Mouse (Mus musculus) embryonic facial prominence, embryonic 10.5 days (tissue): ENCODE data around the gene Gm16181. TPM values are rescaled to one million over a fixed set of nuclear protein-coding genes. Genes with fewer than 3 reads are reported as not detected.
A peak's percentile ranks its signal among the peaks of the same experiment; 100 is the strongest.

Source experiments
- DNase-seq: peaks from one replicate; pipeline ENCODE4 v3.0.0-alpha.2; 2017; ENCODE audit warnings: low spot score
- H3K27ac ChIP-seq: fragments of 300-500 bp; sonication (generic); replicated peaks from 2 replicates; pipeline ENCODE4 v1.5.1; 2016; ENCODE audit warnings: mild to moderate bottlenecking
- H3K27me3 ChIP-seq: fragments of 300-500 bp; sonication (generic); replicated peaks from 2 replicates; pipeline ENCODE4 v1.6.1; 2016; ENCODE audit warnings: low read depth, mild to moderate bottlenecking; ENCODE audit not compliant: poor library complexity, severe bottlenecking
- H3K36me3 ChIP-seq: fragments of 300-500 bp; sonication (generic); replicated peaks from 2 replicates; pipeline ENCODE4 v1.6.1; 2016; ENCODE audit warnings: mild to moderate bottlenecking, moderate library complexity
- H3K4me1 ChIP-seq: fragments of 300-500 bp; sonication (generic); 2 replicates; pipeline ENCODE4 v1.6.1; 2016
- H3K4me3 ChIP-seq: fragments of 300-500 bp; sonication (generic); 2 replicates; pipeline ENCODE4 v1.5.1; 2016; ENCODE audit warnings: mild to moderate bottlenecking, moderate library complexity
- H3K9me3 ChIP-seq: fragments of 300-500 bp; sonication (generic); 2 replicates; pipeline ENCODE4 v1.6.1; 2016; ENCODE audit warnings: mild to moderate bottlenecking
- WGBS: fragments of 180-500 bp; shearing (Covaris S2); methylation state at CpG from one replicate; pipeline ENCODE4 v1.1.7; 2016; 5-methylcytosine and 5-hydroxymethylcytosine counted together
- polyA plus RNA-seq: library from polyadenylated mRNA; unstranded; fragments of >200 nt; fragmentation: Nextera tagmentation; extraction: Ambion mirVana; gene quantifications from 2 replicates; pipeline ENCODE4 v1.2.1, GENCODE M21; 2016

Gene Gm16181
- polyA plus RNA-seq, 1 experiment from 2014 or later: 0.40 TPM

GRCm38 (mm10) chr17:35237504-35237903, 16.9 kb downstream of the Gm16181 start:
- Histone ChIP-seq H3K9me3 (no peaks in the 10 kb centered on the region), H3K4me3 (no peak overlapping the region), H3K27ac (no peak overlapping the region), H3K27me3 (no peaks in the 10 kb centered on the region), H3K4me1 (peaks cover 38% of the 10 kb centered on the region), H3K36me3 (peaks cover 11% of the 10 kb centered on the region)
- DNase-seq: no peak
- 84% methylated on average over 12 of the region's 12 CpGs for WGBS

DNA sequence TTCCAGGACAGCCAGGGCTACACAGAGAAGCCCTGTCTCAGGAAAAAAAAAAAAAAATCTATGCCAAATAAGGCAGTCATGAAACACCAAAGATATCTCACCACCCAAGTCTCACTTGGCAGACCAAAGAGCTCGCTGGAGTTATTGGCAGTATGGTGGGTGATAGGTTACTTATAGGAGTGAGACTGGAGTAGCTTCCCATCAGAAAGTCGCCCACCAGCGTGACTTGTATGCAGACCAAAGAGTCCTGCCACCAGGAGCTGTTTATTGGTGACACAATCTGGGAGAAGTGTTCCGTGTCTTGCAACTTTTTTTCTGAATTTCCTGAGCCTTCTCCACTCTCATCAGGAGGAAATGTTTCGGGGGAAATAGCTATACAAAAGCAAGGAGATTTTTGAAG, 19.1 kb downstream of the Gm16181 start:
- peaks cover 44% of the 10 kb centered on the region for H3K4me1 ChIP-seq
- peaks cover 20% of the 10 kb centered on the region for H3K36me3 ChIP-seq

GRCm38 (mm10) chr17:35240384-35241304, 20.0 kb downstream of the Gm16181 start:
- Histone ChIP-seq H3K36me3 (peaks cover 29% of the 10 kb centered on the region), H3K27ac (peak overlapping the region; percentile 100), H3K9me3 (no peaks in the 10 kb centered on the region), H3K27me3 (no peaks in the 10 kb centered on the region), H3K4me3 (peak overlapping the region; percentile 98), H3K4me1 (peaks cover 49% of the 10 kb centered on the region)
- DNase-seq: no peak
- 35% methylated on average over 12 of the region's 12 CpGs for WGBS

More for the DNA sequence above, 19.1 kb downstream of the Gm16181 start:
- DNase-seq: no peak
- no peaks in the 10 kb centered on the region for H3K9me3 ChIP-seq
- H3K4me3 ChIP-seq: no peak overlapping the region
- WGBS: 84% methylated on average over 5 of the region's 5 CpGs
- no peaks in the 10 kb centered on the region for H3K27me3 ChIP-seq
- H3K27ac ChIP-seq: no peak overlapping the region

GRCm38 (mm10) chr17:35241305-35242014, 20.8 kb downstream of the Gm16181 start, which contains the start of gene Ddx39b:
Gene Ddx39b, plus strand, starts transcription at chr17:35241746.
- DNase-seq: peak; percentile 96
- 0% methylated on average over 69 of the region's 69 CpGs for WGBS
- Histone ChIP-seq H3K27ac (peak within 1 kb of the TSS; percentile 100), H3K4me3 (peak within 1 kb of the TSS; percentile 98), H3K36me3 (peaks cover 37% of the 10 kb centered on the region), H3K4me1 (peaks cover 47% of the 10 kb centered on the region), H3K27me3 (no peaks in the 10 kb centered on the region), H3K9me3 (no peaks in the 10 kb centered on the region)

GRCm38 (mm10) chr17:35242015-35242941, 21.6 kb downstream of the Gm16181 start:
- DNase-seq: peak; percentile 71
- Histone ChIP-seq H3K4me3 (peak overlapping the region; percentile 98), H3K4me1 (peaks cover 43% of the 10 kb centered on the region), H3K9me3 (no peaks in the 10 kb centered on the region), H3K27me3 (no peaks in the 10 kb centered on the region), H3K27ac (peak overlapping the region; percentile 100), H3K36me3 (peaks cover 45% of the 10 kb centered on the region)
- under 1% methylated on average over 55 of the region's 55 CpGs for WGBS

GRCm38 (mm10) chr17:35243086-35243485, 22.5 kb downstream of the Gm16181 start:
- 16% methylated on average over 16 of the region's 16 CpGs for WGBS
- DNase-seq: peak; percentile 63
- no peaks in the 10 kb centered on the region for H3K27me3 ChIP-seq
- H3K4me3 ChIP-seq: peak overlapping the region; percentile 98
- H3K36me3 ChIP-seq: peaks cover 53% of the 10 kb centered on the region
- H3K9me3 ChIP-seq: no peaks in the 10 kb centered on the region
- H3K27ac ChIP-seq: peak overlapping the region; percentile 100
- peaks cover 44% of the 10 kb centered on the region for H3K4me1 ChIP-seq

DNA sequence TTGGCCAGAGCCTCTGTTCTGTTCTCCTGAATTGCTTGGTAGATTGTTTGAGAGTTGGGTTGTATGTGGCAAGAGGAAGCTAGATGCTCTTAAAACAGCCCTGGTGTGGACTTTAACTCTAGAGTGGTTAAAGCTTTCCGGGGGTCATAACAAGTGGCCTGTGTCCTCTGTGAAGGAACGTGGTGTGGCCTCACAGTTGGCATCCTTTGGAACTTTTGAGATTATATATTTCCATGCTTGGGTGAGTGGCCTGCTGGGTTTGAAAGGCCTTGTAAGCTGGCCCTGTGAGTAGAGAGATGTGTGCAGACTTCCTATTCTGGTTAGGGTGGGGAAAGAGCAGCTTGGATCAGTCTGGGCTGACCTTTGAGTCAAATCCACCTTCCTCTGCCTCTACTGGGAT, 24.4 kb downstream of the Gm16181 start:
- no peaks in the 10 kb centered on the region for H3K9me3 ChIP-seq
- peaks cover 44% of the 10 kb centered on the region for H3K4me1 ChIP-seq
- peak overlapping the region; percentile 98 for H3K4me3 ChIP-seq
- H3K36me3 ChIP-seq: peaks cover 73% of the 10 kb centered on the region
- no peak overlapping the region for H3K27ac ChIP-seq
- H3K27me3 ChIP-seq: no peaks in the 10 kb centered on the region
- no peak for DNase-seq
- 88% methylated on average over 2 of the region's 2 CpGs for WGBS

DNA sequence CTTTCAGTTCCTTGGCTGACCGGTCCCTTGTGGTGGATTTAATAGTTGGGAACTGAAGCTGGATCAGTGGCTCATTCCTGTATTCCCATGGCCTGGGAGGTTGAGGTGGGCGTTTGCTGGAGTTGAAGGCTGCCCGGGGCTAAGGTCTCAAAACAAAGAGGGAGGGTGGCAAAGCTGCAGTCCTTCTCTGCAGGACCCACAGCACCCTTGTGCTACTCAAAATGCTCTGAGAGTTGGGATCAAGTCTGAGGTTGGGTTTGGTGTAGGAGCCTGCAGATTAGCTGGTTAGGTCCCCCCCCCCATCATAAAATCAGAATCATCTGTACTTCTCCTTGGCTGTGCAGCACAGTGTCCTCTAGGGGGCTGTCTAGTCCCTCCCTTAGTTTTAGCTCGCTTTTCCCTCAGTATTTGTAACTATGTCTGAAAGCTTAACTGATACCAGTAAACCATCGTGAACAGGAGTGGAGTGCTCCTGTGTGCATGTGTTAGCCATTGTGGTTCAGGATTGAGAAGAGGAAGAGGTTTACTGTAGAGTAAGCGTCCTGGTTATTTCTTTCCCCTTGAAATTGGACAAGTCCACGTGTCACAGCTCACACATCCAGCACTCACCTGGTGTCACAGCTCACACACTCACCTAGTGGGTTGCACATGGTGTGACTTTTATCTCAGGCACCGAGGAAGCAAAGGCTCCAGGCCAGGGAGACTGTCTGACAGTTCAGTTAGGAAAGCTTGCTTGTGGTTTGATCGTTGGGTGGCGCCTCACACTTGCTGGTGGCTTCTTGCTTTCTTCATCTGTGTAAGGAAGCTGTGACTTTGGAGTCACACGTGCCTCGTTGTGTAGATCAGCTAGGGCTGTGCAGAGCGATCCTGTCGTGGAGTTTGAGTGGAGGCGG, 25.3 kb downstream of the Gm16181 start:
- H3K9me3 ChIP-seq: no peaks in the 10 kb centered on the region
- DNase-seq: no peak
- peaks cover 82% of the 10 kb centered on the region for H3K36me3 ChIP-seq
- H3K27me3 ChIP-seq: no peaks in the 10 kb centered on the region
- peak overlapping the region; percentile 98 for H3K4me3 ChIP-seq
- WGBS: 91% methylated on average over 15 of the region's 15 CpGs
- H3K4me1 ChIP-seq: peaks cover 34% of the 10 kb centered on the region
- H3K27ac ChIP-seq: no peak overlapping the region

GRCm38 (mm10) chr17:35247144-35247543, 26.5 kb downstream of the Gm16181 start:
- no peak overlapping the region for H3K27ac ChIP-seq
- H3K36me3 ChIP-seq: peaks cover 93% of the 10 kb centered on the region
- H3K4me1 ChIP-seq: peaks cover 33% of the 10 kb centered on the region
- H3K4me3 ChIP-seq: no peak overlapping the region
- no peaks in the 10 kb centered on the region for H3K9me3 ChIP-seq
- DNase-seq: no peak
- 91% methylated on average over 7 of the region's 7 CpGs for WGBS
- no peaks in the 10 kb centered on the region for H3K27me3 ChIP-seq

- Histone ChIP-seq H3K27me3 (no peaks in the 10 kb centered on the region), H3K4me3 (no peak overlapping the region), H3K9me3 (no peaks in the 10 kb centered on the region), H3K27ac (no peak overlapping the region), H3K36me3 (peaks cover 99% of the 10 kb centered on the region), H3K4me1 (peaks cover 26% of the 10 kb centered on the region)
- WGBS: 91% methylated on average over 14 of the region's 14 CpGs
- DNase-seq: no peak
Measured at GRCm38 (mm10) chr17:35248986-35249385, 28.4 kb downstream of the Gm16181 start.

- Histone ChIP-seq H3K27ac (no peak overlapping the region), H3K27me3 (no peaks in the 10 kb centered on the region), H3K9me3 (no peaks in the 10 kb centered on the region), H3K4me1 (peaks cover 20% of the 10 kb centered on the region), H3K4me3 (no peak overlapping the region), H3K36me3 (peaks cover 99% of the 10 kb centered on the region)
- no peak for DNase-seq
- WGBS: 89% methylated on average over 19 of the region's 19 CpGs
Measured at GRCm38 (mm10) chr17:35249451-35250197, 29.0 kb downstream of the Gm16181 start.
